In genomic region chr5:134565696-134566095, GRCm38 (mm10) we compare ENCODE assay signal across 24 mouse cellular contexts. TPM values are rescaled to one million over a fixed set of nuclear protein-coding genes. Genes with fewer than 3 reads are reported as not detected.
"Had no signal": no experiment of that assay in that cellular context is flagged by ENCODE, and none has a peak within 500 bp of the region (broad histone marks: within the 10 kb centered on the region; RNA-seq: fewer than 3 reads in every experiment).

No protein-coding gene starts in this region.

- ATAC-seq: midbrain, embryonic 13.5 days; midbrain, embryonic 16.5 days had no signal

- DNase-seq: lung, adult 18-20 months; lung, embryonic 14.5 days; lung, postnatal 10 days; lung, postnatal 4 days; retina, postnatal 1 day; right cerebral cortex, adult 18-20 months; right cerebral cortex, postnatal 25 days; right cerebral cortex, postnatal 4 days; spleen, adult 18-20 months; thymus, adult 2 months; thymus, postnatal 25 days; thymus, postnatal 4 days had no signal

- H3K27me3 ChIP-seq: midbrain, embryonic 13.5 days; neural tube, embryonic 13.5 days; neural tube, embryonic 15.5 days; stomach, embryonic 15.5 days had no signal

- H3K4me2 ChIP-seq: lung, embryonic 14.5 days; midbrain, embryonic 13.5 days; neural tube, embryonic 13.5 days; neural tube, embryonic 15.5 days; stomach, embryonic 15.5 days had no signal

- H3K27ac ChIP-seq: midbrain, embryonic 10.5 days; midbrain, embryonic 13.5 days; neural tube, embryonic 13.5 days; neural tube, embryonic 15.5 days; stomach, embryonic 15.5 days; stomach, postnatal 0 days had no signal

- H3K9me3 ChIP-seq: midbrain, embryonic 10.5 days; midbrain, embryonic 13.5 days; neural tube, embryonic 13.5 days; neural tube, embryonic 15.5 days; stomach, embryonic 15.5 days had no signal

- H3K9ac ChIP-seq: lung, embryonic 14.5 days; midbrain, embryonic 13.5 days; neural tube, embryonic 13.5 days; neural tube, embryonic 15.5 days; stomach, embryonic 15.5 days had no signal

- H3K36me3 ChIP-seq: midbrain, embryonic 10.5 days; midbrain, embryonic 13.5 days; neural tube, embryonic 13.5 days; neural tube, embryonic 15.5 days; stomach, embryonic 15.5 days had no signal

- H3K4me3 ChIP-seq: midbrain, embryonic 10.5 days; midbrain, embryonic 13.5 days; myocyte; neural tube, embryonic 13.5 days; neural tube, embryonic 15.5 days; stomach, embryonic 15.5 days had no signal

- H3K4me1 ChIP-seq: midbrain, embryonic 13.5 days; neural tube, embryonic 13.5 days; neural tube, embryonic 15.5 days had no signal

RNA-seq across cellular contexts. Expression of gene Syna, which starts 5.7 kb away (rescaled TPM):
- total RNA-seq: megakaryocyte, adult 5-6 weeks; megakaryocyte-erythroid progenitor cell, adult 5-6 weeks had no signal
- polyA plus RNA-seq: liver, embryonic 16.5 days; lung, embryonic 14.5 days; neural tube, embryonic 11.5 days had no signal
